Mouse (Mus musculus): ENCODE measurements around the gene Spata5.

- TF ChIP-seq CTCF (IDR thresholded peaks at IDR 0.05): no peak
- TF ChIP-seq EP300 (IDR thresholded peaks at IDR 0.05): no peak
Observed at GRCm38 (mm10) chr3:37419458-37419991, at the start of gene Spata5.

Data from lung, postnatal 0 days (tissue).